Mouse (Mus musculus) heart, postnatal 10 days (tissue): ENCODE results near the gene Olfr1356. TPM values are rescaled to one million over a fixed set of nuclear protein-coding genes. Genes with fewer than 3 reads are reported as not detected.
"Not testable (repeated sequence)": the region's sequence is repeated elsewhere in the genome, so short reads cannot be mapped to it uniquely, and the experiment has no call there.

Experiments used
- DNase-seq, 2 experiments: peaks; one replicate each; pipeline ENCODE4 v3.0.0; 2021
- intact Hi-C: fragments of 180-260 bp; cut with DNase I; formaldehyde crosslinking; loops from one replicate; pipeline ENCODE4 v1.15.1; 2025
- total RNA-seq, 2 experiments: library from RNA; stranded (reverse); gene quantifications; 2 replicates each; pipeline ENCODE4 v1.2.3; 2021

Gene Olfr1356
- total RNA-seq, result not detected

- no peak for DNase-seq
- intact Hi-C loops, result no loop called here
Observed at GRCm38 (mm10) chr10:78852066-78852465, at the start of gene Olfr1356. Olfr1356 (minus strand) TSS chr10:78852166.

- intact Hi-C loops, result no loop called here
- no peak for DNase-seq
Observed at GRCm38 (mm10) chr10:78875240-78875639, 23.3 kb upstream of the Olfr1356 start, which contains the start of gene Olfr1355. Olfr1355 (plus strand) TSS chr10:78875540.

- intact Hi-C loops, result not testable (repeated sequence)
Observed at GRCm38 (mm10) chr10:78840456-78840855, 11.5 kb downstream of the Olfr1356 start.

GRCm38 (mm10) chr10:78812358-78813060, 39.5 kb downstream of the Olfr1356 start:
- peak; percentile 4 to 11 for DNase-seq

More at GRCm38 (mm10) chr10:78840456-78840855, 11.5 kb downstream of the Olfr1356 start:
- not testable (repeated sequence) for DNase-seq

GRCm38 (mm10) chr10:78801449-78801848, 50.5 kb downstream of the Olfr1356 start:
- intact Hi-C loops, result no loop called here
- no peak for DNase-seq

More at GRCm38 (mm10) chr10:78812358-78813060, 39.5 kb downstream of the Olfr1356 start:
- intact Hi-C loops, result no loop called here

Other genes with a start within 250 kb of the Olfr1356 start
- not detected for gene Olfr1357, start 234.1 kb downstream of the Olfr1356 start, total RNA-seq
- not detected for gene Casp14, start 133.9 kb downstream of the Olfr1356 start, total RNA-seq
- gene Ccdc105, start 99.1 kb downstream of the Olfr1356 start, total RNA-seq, result not detected
- gene Slc1a6, start 71.7 kb downstream of the Olfr1356 start, total RNA-seq, result under 1 TPM in 1 of 2 experiments, not detected in 1; 0.34 TPM
- not detected for gene Olfr1355, start 23.4 kb upstream of the Olfr1356 start, total RNA-seq
- not detected for gene Olfr1354, start 61.0 kb upstream of the Olfr1356 start, total RNA-seq
- not detected for gene Olfr8, start 98.5 kb upstream of the Olfr1356 start, total RNA-seq
- not detected for gene Olfr1353, start 111.1 kb upstream of the Olfr1356 start, total RNA-seq
- not detected for gene Olfr1352, start 128.9 kb upstream of the Olfr1356 start, total RNA-seq
- not detected for gene Olfr1351, start 160.3 kb upstream of the Olfr1356 start, total RNA-seq
- not detected for gene Olfr57, start 176.6 kb upstream of the Olfr1356 start, total RNA-seq
- 10 to 100 TPM; 15.3 to 18.8 TPM for gene 2610008E11Rik, start 245.4 kb upstream of the Olfr1356 start, total RNA-seq